Mouse (Mus musculus): ENCODE measurements around the gene Gstz1. TPM values are rescaled to one million over a fixed set of nuclear protein-coding genes. Genes with fewer than 3 reads are reported as not detected.

Gene Gstz1
- total RNA-seq (2023) = 12.2 TPM

DNA sequence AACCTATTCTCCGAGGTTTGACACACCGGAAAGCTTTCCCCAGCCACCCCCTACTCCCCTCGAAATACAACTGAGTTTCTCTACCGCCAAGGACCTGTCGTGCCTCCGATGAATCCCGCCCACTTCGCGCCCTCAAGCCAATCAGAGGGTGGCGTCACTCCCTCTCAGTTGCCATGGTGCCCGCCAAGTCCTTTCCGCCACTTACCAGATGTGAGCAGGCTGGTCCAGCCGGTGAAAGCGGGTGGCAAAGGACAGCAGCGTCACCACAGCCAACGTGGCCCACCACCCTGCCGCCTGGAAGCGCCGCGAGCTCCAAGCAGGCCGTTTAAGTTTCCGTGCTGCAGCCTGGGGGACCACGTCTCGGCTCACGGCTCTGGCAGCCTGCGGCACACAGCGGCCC lies at the start of gene Gstz1:
Gene Gstz1, plus strand, starts transcription at position 200 of the 400 bp plus-strand sequence.

DNA sequence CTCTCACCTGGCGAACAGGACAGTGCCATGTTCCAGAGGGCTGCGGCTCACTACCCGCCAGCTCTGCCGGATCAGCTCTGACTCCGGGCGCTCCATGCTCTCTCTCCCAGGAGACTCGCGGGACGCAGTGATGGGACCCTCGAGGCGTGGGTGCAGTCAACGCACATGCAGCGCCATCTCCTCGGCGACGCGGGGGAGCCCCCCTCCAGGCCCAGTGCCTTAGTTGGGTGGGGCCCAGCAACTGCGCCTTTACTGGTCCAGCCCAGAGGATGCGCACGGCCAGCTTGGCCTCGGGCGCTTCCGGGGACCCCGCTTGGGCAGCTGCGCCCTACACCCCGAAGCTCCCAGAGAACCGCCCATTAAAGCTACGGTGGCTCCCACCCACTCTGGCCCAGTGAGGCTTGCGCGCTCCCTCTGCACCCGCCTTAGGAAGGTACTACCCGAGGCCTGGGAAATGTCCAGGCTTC lies 44.8 kb upstream of the Gstz1 start, which contains the start of gene Ngb:
Gene Ngb, minus strand, starts transcription at position 375 of the 467 bp plus-strand sequence.

DNA sequence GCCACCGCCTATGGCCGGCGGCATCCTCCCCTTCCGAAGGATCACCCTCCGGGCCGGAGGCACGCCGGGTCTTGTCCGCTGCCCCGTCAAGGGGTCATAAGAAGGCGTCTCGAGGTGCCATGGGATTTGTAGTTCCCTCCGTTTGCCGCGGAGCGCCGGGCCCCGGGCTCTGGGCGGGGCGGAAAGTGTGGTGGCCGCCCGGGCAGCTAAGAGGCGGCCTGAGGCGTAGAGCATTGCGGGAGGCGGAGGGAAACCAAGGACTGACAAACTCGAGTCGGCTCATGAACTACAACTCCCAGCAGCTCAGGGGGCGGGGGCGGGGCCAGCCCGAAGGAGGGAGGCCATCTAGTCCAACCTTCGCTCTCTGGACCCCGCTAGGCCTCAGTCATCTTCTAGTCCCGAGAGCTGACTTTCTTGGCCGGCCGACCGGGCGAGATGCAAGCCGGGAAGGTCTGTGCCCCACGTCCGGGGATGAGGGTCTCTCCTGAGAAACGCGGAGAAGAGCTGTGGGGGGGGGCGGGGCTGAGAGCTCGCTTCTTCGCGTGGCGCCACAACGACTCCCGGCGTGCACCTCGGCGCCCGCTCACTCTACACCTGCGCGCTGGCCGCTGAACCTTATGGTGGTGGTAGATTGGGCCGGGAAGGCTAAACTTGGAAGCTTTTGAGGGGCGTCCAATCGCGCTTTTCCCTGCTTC lies 577 bp downstream of the Gstz1 start, which contains the start of gene Pomt2:
Gene Pomt2, minus strand, starts transcription at position 574 of the 695 bp plus-strand sequence.

DNA sequence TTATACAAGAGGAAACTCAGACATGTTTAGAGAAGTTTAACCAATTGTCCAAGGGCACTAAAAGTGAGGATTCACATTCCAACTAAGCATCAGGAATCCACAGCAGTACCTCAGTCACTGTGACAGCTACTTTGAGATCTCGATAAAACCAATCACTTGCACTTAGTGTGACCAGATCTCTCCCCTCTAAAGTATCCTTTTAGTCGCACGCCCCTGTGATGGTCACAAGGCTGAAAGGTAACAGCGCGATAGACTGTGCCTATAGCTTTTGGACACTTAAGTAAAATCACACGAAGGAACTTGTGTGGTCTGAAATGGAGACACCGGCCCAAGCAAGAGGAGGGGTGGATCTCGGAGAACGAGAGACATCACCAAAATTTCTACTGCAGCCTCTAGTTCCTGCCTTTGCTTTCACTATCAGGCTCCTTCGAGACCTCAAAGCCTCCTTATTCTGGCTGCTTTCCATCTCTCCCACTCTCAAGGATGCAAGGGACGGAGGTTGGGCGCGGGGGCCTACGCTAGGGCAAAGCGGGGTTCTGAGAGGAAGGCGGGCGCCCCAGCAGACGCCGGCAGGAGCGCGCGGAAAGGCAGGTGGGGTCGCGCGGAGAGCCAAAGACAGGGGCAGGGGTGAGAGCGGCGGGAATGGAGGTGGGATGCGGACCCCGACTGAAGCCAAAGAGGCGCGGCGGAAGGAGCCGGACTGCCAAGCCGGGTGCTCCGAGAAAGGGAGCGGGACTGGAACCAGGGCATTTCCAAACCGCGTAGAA lies 52.4 kb downstream of the Gstz1 start, which contains the start of gene Samd15:
Gene Samd15, plus strand, starts transcription at position 518 of the 767 bp plus-strand sequence.

DNA sequence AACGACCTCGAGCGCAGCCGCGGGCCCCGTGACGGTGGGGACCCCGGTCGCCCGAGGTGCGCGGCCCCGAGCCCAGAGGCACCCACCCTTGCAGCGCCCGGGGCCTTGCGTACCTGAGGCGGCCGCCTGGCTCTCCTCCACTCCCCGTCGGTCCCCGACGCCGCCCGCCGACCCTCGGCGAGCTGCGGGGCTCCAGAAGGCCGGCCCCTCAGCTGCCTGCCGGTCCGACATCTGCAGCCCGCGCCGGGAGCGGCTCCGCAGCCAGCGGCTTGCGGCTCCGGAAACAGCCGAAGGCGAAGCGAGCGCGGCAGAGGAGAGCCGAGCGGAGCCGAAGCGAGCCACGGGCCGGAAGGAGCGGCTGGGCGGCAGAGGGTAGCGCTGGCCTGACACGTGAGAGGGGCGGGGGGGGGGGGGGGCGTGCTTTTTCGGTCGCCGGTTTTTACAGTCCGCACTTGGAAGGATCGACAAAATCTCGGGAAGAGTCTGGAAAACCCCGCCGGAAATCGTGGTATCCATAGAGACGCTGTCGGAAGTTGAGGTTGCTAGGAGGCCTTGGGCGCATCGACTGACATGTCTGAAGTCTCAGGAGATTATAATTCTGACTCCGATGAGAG lies 53.1 kb downstream of the Gstz1 start, which contains the start of gene Tmed8:
Gene Tmed8, minus strand, starts transcription at position 482 of the 614 bp plus-strand sequence.

Other genes with a start within 250 kb of the Gstz1 start
- gene Cipc, start 200.1 kb upstream of the Gstz1 start, total RNA-seq (2023) = 28.9 TPM
- not detected for gene Zdhhc22, start 156.7 kb upstream of the Gstz1 start, total RNA-seq (2023)
- not detected for gene Tmem63c, start 125.8 kb upstream of the Gstz1 start, total RNA-seq (2023)
- gene Ngb, start 44.6 kb upstream of the Gstz1 start, total RNA-seq (2023) = 0.43 TPM
- 5.2 TPM for gene Pomt2, start 803 bp downstream of the Gstz1 start, total RNA-seq (2023)
- gene Samd15, start 52.6 kb downstream of the Gstz1 start, total RNA-seq (2023) = not detected
- gene Tmed8, start 53.3 kb downstream of the Gstz1 start, total RNA-seq (2023) = 15.0 TPM
- gene Noxred1, start 91.6 kb downstream of the Gstz1 start, total RNA-seq (2023) = 0.77 TPM
- 26.4 TPM for gene Vipas39, start 119.1 kb downstream of the Gstz1 start, total RNA-seq (2023)
- gene Ahsa1, start 119.3 kb downstream of the Gstz1 start, total RNA-seq (2023) = 108 TPM
- not detected for gene Ism2, start 152.5 kb downstream of the Gstz1 start, total RNA-seq (2023)
- 75.9 TPM for gene Sptlc2, start 241.2 kb downstream of the Gstz1 start, total RNA-seq (2023)